19 mouse cellular contexts compared by ENCODE assay signal in genomic region chr16:91761761-91762160, GRCm38 (mm10). TPM values are rescaled to one million over a fixed set of nuclear protein-coding genes. Genes with fewer than 3 reads are reported as not detected.
A peak's percentile ranks its signal among the peaks of the same experiment; 100 is the strongest.
DNase-seq lines count a peak whose midpoint lies in the region; ATAC-seq and TF ChIP-seq lines count a peak whose summit lies in the region.
"Had no signal": no experiment of that assay in that cellular context is flagged by ENCODE, and none has a peak within 500 bp of the region (broad histone marks: within the 10 kb centered on the region; RNA-seq: fewer than 3 reads in every experiment).

No protein-coding gene starts in this region.

- H3K9ac ChIP-seq in liver, adult 2 months (ENCODE audit: low read depth, low read length), result no peak overlapping the region
- no peak overlapping the region for H3K9ac ChIP-seq in MEL (ENCODE audit: control insufficient read depth, low read depth, low read length, poor library complexity, severe bottlenecking)
- no peak overlapping the region for H3K9ac ChIP-seq in heart, embryonic 11.5 days (ENCODE audit: low read depth, low read length)
- H3K9ac ChIP-seq: forebrain, embryonic 13.5 days; forebrain, postnatal 0 days; heart, embryonic 13.5 days; hindbrain, embryonic 14.5 days; intestine, embryonic 15.5 days had no signal

- H3K36me3 ChIP-seq in liver, adult 2 months (ENCODE audit: control insufficient read depth, insufficient read depth, low read length), result no peaks in the 10 kb centered on the region
- H3K36me3 ChIP-seq in MEL (ENCODE audit: control insufficient read depth in 1 of 2, insufficient read depth in 2 of 2, low read length in 2 of 2), result peaks cover 0 to 10% of the 10 kb centered on the region in 2 experiments; a peak in 2 of 4 replicates
- H3K36me3 ChIP-seq in heart, embryonic 11.5 days (ENCODE audit: control insufficient read depth, insufficient read depth, low read length), result no peaks in the 10 kb centered on the region
- H3K36me3 ChIP-seq: heart, embryonic 13.5 days; intestine, embryonic 15.5 days had no signal

- WGBS in liver, adult 2 months, result 48% methylated on average over 3 of the region's 3 CpGs
- 56% methylated on average over 3 of the region's 3 CpGs for WGBS in heart, embryonic 11.5 days (ENCODE audit: insufficient replicate concordance)

- no peak overlapping the region for H3K4me3 ChIP-seq in liver, adult 2 months (ENCODE audit: insufficient read depth, low read depth, low read length)
- no peak overlapping the region for H3K4me3 ChIP-seq in MEL (ENCODE audit: control insufficient read depth in 1 of 2, insufficient read depth in 1 of 2, low read depth in 2 of 2, low read length in 2 of 2)
- H3K4me3 ChIP-seq in heart, embryonic 11.5 days (ENCODE audit: low read depth, low read length), result no peak overlapping the region
- H3K4me3 ChIP-seq: embryonic facial prominence, embryonic 10.5 days; forebrain, embryonic 13.5 days; heart, embryonic 13.5 days; intestine, embryonic 15.5 days had no signal

- peak; percentile 29 to 43; a peak in 2 of 4 replicates for TF ChIP-seq EP300 in MEL (IDR thresholded peaks at IDR 0.05; ENCODE audit: low read depth in 1 of 2, low read length in 2 of 2)

- no peak for TF ChIP-seq RAD21 in MEL (IDR thresholded peaks at IDR 0.05; ENCODE audit: low read depth, low read length)

- H3K27me3 ChIP-seq in liver, adult 2 months (ENCODE audit: control insufficient read depth, insufficient read depth, low read length), result no peaks in the 10 kb centered on the region
- no peaks in the 10 kb centered on the region for H3K27me3 ChIP-seq in MEL (ENCODE audit: control insufficient read depth in 1 of 2, insufficient read depth in 2 of 2, low read length in 2 of 2)
- no peaks in the 10 kb centered on the region for H3K27me3 ChIP-seq in heart, embryonic 11.5 days (ENCODE audit: control insufficient read depth, insufficient read depth, low read length)
- H3K27me3 ChIP-seq: forebrain, embryonic 13.5 days; heart, embryonic 13.5 days; intestine, embryonic 15.5 days had no signal

- H3K27ac ChIP-seq in liver, adult 2 months (replicated peaks; ENCODE audit: insufficient read depth, low read depth, low read length), result no peak overlapping the region
- H3K27ac ChIP-seq in MEL (ENCODE audit: control insufficient read depth, low read depth, low read length), result no peak overlapping the region
- H3K27ac ChIP-seq in heart, embryonic 11.5 days (ENCODE audit: low read depth, low read length), result no peak overlapping the region
- H3K27ac ChIP-seq: embryonic facial prominence, embryonic 10.5 days; heart, embryonic 13.5 days; intestine, embryonic 15.5 days had no signal

- H3K79me2 ChIP-seq in liver, adult 2 months (ENCODE audit: control insufficient read depth, insufficient read depth, low read length), result peaks cover 17% of the 10 kb centered on the region; the same call in 1 of the 2 replicates
- H3K79me2 ChIP-seq in MEL (ENCODE audit: control insufficient read depth, insufficient read depth, low read length, poor library complexity), result no peaks in the 10 kb centered on the region

- peak; percentile 53 for DNase-seq in liver, adult 2 months (ENCODE audit: extremely low read depth, low read depth, low spot score)
- DNase-seq in liver, result no peak
- peak; percentile 79 for DNase-seq in 416B (ENCODE audit: low read depth)
- DNase-seq in MEL (ENCODE audit: low read depth, low spot score), result peak; percentile 46
- DNase-seq in embryo, embryonic 11 days, result no peak
- DNase-seq: adrenal gland, postnatal 10 days; B cell, adult 2 months; cerebellum, adult 11-12 months; cerebellum, adult 9-10 months; forebrain, postnatal 0 days; heart, postnatal 4 days had no signal

- no peaks in the 10 kb centered on the region for H3K9me3 ChIP-seq in MEL (replicated peaks; ENCODE audit: insufficient read depth, low read length)
- no peaks in the 10 kb centered on the region for H3K9me3 ChIP-seq in heart, embryonic 11.5 days (replicated peaks; ENCODE audit: control insufficient read depth, low read length)
- H3K9me3 ChIP-seq: embryonic facial prominence, embryonic 10.5 days; forebrain, embryonic 13.5 days; heart, embryonic 13.5 days; intestine, embryonic 15.5 days had no signal

- peak; percentile 90 for ATAC-seq in granulocyte monocyte progenitor cell, adult 5-6 weeks (replicated peaks; ENCODE audit: poor library complexity, severe bottlenecking)
- ATAC-seq in heart, embryonic 11.5 days (replicated peaks; ENCODE audit: insufficient number of reproducible peaks, low FRiP score, low TSS enrichment), result no peak
- no peak for ATAC-seq in activated CD4-positive, CD25-positive, alpha-beta regulatory T cell, adult 4 months
- ATAC-seq: intestine, embryonic 15.5 days had no signal

- peaks cover 16% of the 10 kb centered on the region for H3K4me1 ChIP-seq in liver, adult 2 months (ENCODE audit: control insufficient read depth, insufficient read depth, low read length)
- H3K4me1 ChIP-seq in MEL (ENCODE audit: control insufficient read depth in 1 of 2, insufficient read depth in 2 of 2, low read length in 2 of 2), result peaks cover 0 to 5% of the 10 kb centered on the region in 2 experiments; a peak in 3 of 4 replicates
- peaks cover 38% of the 10 kb centered on the region for H3K4me1 ChIP-seq in heart, embryonic 11.5 days (ENCODE audit: control insufficient read depth, insufficient read depth, low read length)

- no peak overlapping the region for H3K4me2 ChIP-seq in heart, embryonic 11.5 days
- H3K4me2 ChIP-seq: forebrain, embryonic 13.5 days; heart, embryonic 13.5 days; hindbrain, embryonic 14.5 days; intestine, embryonic 15.5 days had no signal

- TF ChIP-seq POLR2A in liver, adult 2 months (IDR thresholded peaks at IDR 0.05; ENCODE audit: extremely low read depth, insufficient read depth, low read length), result no peak
- no peak for TF ChIP-seq POLR2A in MEL (IDR thresholded peaks at IDR 0.05; ENCODE audit: control insufficient read depth in 1 of 2, insufficient read depth in 1 of 2, low read depth in 1 of 2, low read length in 2 of 2, poor library complexity in 1 of 2)

- no peak for TF ChIP-seq CTCF in liver, adult 2 months (IDR thresholded peaks at IDR 0.05; ENCODE audit: low read depth, low read length)
- no peak for TF ChIP-seq CTCF in MEL (IDR thresholded peaks at IDR 0.05 in 2 of 3, conservative IDR thresholded peaks at IDR 0.05 in 1 of 3; ENCODE audit: control insufficient read depth in 1 of 3, insufficient read depth in 1 of 3, low read depth in 2 of 3, low read length in 3 of 3, poor library complexity in 1 of 3, severe bottlenecking in 1 of 3)

TF ChIP-seq in MEL, 35 proteins besides CTCF, POLR2A, EP300 and RAD21:
- TF ChIP-seq CHD2 (IDR thresholded peaks at IDR 0.05; ENCODE audit: low read length) (no peak), RCOR1 (IDR thresholded peaks at IDR 0.05; ENCODE audit: low read depth, low read length) (peak; percentile 94), MAFK (IDR thresholded peaks at IDR 0.05; ENCODE audit: borderline replicate concordance, low read depth, low read length) (peak; percentile 82; the same call in 1 of the 2 replicates)

RNA-seq across cellular contexts. Expression of gene Itsn1, which starts 32.7 kb away (rescaled TPM):
- 13.6 and 16.5 TPM in 2 replicates for total RNA-seq in liver, adult 2 months (2014; rRNA removed)
- 14.4 and 16.3 TPM in 2 replicates for polyA plus RNA-seq in liver, adult 2 months (2012; rRNA removed)
- total RNA-seq in MEL (2012; rRNA removed), result 11.6 and 14.7 TPM in 2 replicates
- 10 to 100 TPM in 1 of 2 experiments, not detected in 1; 36.5 TPM for polyA plus RNA-seq in MEL (2012; ENCODE audit: insufficient read depth in 1 of 2, insufficient read length in 2 of 2, low read depth in 1 of 2, low replicate concordance in 2 of 2, missing spikeins in 1 of 2)
- 9.3 and 10.7 TPM in 2 replicates for total RNA-seq in granulocyte monocyte progenitor cell, adult 5-6 weeks (2014; fragmentation: Nextera tagmentation)
- total RNA-seq in granulocyte monocyte progenitor cell, adult 5-6 weeks (2017), result 5.0 and 7.0 TPM in 2 replicates
- 26.6 and 29.5 TPM in 2 replicates for polyA plus RNA-seq in heart, embryonic 11.5 days (2014; fragmentation: Nextera tagmentation; extraction: Ambion mirVana)
- polyA plus RNA-seq in activated CD4-positive, CD25-positive, alpha-beta regulatory T cell, adult 4 months (2017; shearing (Covaris generic)), result 1 to 10 TPM; 3.2 to 5.6 TPM

RNA-seq across cellular contexts. Expression of gene Cryzl1, which starts 33.0 kb away (rescaled TPM):
- total RNA-seq in liver, adult 2 months (2014; rRNA removed), result 23.1 and 24.6 TPM in 2 replicates
- 9.6 and 10.1 TPM in 2 replicates for polyA plus RNA-seq in liver, adult 2 months (2012; rRNA removed)
- total RNA-seq in MEL (2012; rRNA removed), result 20.2 and 23.8 TPM in 2 replicates
- polyA plus RNA-seq in MEL (2012; ENCODE audit: insufficient read depth in 1 of 2, insufficient read length in 2 of 2, low read depth in 1 of 2, low replicate concordance in 2 of 2, missing spikeins in 1 of 2), result 10 to 100 TPM in 1 of 2 experiments, not detected in 1; 44.4 TPM
- total RNA-seq in granulocyte monocyte progenitor cell, adult 5-6 weeks (2014; fragmentation: Nextera tagmentation), result 43.5 and 55.5 TPM in 2 replicates
- 65.5 and 85.7 TPM in 2 replicates for total RNA-seq in granulocyte monocyte progenitor cell, adult 5-6 weeks (2017)
- 54.5 and 54.7 TPM in 2 replicates for polyA plus RNA-seq in heart, embryonic 11.5 days (2014; fragmentation: Nextera tagmentation; extraction: Ambion mirVana)
- 10 to 100 TPM; 67.0 to 69.8 TPM for polyA plus RNA-seq in activated CD4-positive, CD25-positive, alpha-beta regulatory T cell, adult 4 months (2017; shearing (Covaris generic))

Comparison
In these comparisons a context has a peak if more than half of its experiments do, and no peak if none do; other contexts are left out.
1. DNase-seq: peak in liver, adult 2 months (single experiment), 416B (single experiment) and MEL (single experiment); none in liver (single experiment) and embryo, embryonic 11 days (single experiment).